Mouse (Mus musculus) ovary, adult 10 weeks (tissue): ENCODE data around the gene Slc22a1. TPM values are rescaled to one million over a fixed set of nuclear protein-coding genes. Genes with fewer than 3 reads are reported as not detected.

Source experiments
- polyA plus RNA-seq: library from polyadenylated mRNA; stranded (reverse); fragments of 350-450 nt; fragmentation: Illumina TruSeq; extraction: RNeasy Lipid Tissue Mini Kit (QIAGEN cat#74804); gene quantifications from one replicate; pipeline ENCODE4 v1.2.3, GENCODE M21; 2014

The Slc22a1 gene
- polyA plus RNA-seq, result 1.1 TPM

GRCm38 (mm10) chr17:12675646-12676045 is at the start of gene Slc22a1:
TSS of gene Slc22a1 (minus strand) at chr17:12675829.

Other genes with a start within 250 kb of the Slc22a1 start
- gene Slc22a3, start 168.1 kb downstream of the Slc22a1 start, polyA plus RNA-seq, result 14.3 TPM
- not detected for gene Slc22a2, start 91.7 kb downstream of the Slc22a1 start, polyA plus RNA-seq
- gene Igf2r, start 93.8 kb upstream of the Slc22a1 start, polyA plus RNA-seq, result 16.2 TPM
- gene Mas1, start 192.3 kb upstream of the Slc22a1 start, polyA plus RNA-seq, result not detected
- gene Mrgprh, start 200.2 kb upstream of the Slc22a1 start, polyA plus RNA-seq, result 0.63 TPM
- gene Pnldc1, start 234.4 kb upstream of the Slc22a1 start, polyA plus RNA-seq, result 4.7 TPM
- 690 TPM for gene Tcp1, start 239.9 kb upstream of the Slc22a1 start, polyA plus RNA-seq
- 105 TPM for gene Mrpl18, start 240.5 kb upstream of the Slc22a1 start, polyA plus RNA-seq